Mouse (Mus musculus) left cerebral cortex, postnatal 10 days (tissue): Measurements from ENCODE around the gene Nmnat1. TPM values are rescaled to one million over a fixed set of nuclear protein-coding genes. Genes with fewer than 3 reads are reported as not detected.

Experiments used
- DNase-seq, 2 experiments: peaks; one replicate each; pipeline ENCODE4 v3.0.0; 2021 to 2022; ENCODE audit warnings: low spot score in 2 of 2, mixed read lengths in 1 of 2; ENCODE audit errors: extremely low spot score in 1 of 2
- intact Hi-C: fragments of 180-260 bp; cut with DNase I; formaldehyde crosslinking; loops from one replicate; pipeline ENCODE4 v1.15.1; 2025
- total RNA-seq, 2 experiments: library from RNA; stranded (reverse); gene quantifications; 2 replicates each; pipeline ENCODE4 v1.2.3; 2021

Gene Nmnat1
- 1 to 10 TPM; 6.1 to 7.7 TPM for total RNA-seq

DNA sequence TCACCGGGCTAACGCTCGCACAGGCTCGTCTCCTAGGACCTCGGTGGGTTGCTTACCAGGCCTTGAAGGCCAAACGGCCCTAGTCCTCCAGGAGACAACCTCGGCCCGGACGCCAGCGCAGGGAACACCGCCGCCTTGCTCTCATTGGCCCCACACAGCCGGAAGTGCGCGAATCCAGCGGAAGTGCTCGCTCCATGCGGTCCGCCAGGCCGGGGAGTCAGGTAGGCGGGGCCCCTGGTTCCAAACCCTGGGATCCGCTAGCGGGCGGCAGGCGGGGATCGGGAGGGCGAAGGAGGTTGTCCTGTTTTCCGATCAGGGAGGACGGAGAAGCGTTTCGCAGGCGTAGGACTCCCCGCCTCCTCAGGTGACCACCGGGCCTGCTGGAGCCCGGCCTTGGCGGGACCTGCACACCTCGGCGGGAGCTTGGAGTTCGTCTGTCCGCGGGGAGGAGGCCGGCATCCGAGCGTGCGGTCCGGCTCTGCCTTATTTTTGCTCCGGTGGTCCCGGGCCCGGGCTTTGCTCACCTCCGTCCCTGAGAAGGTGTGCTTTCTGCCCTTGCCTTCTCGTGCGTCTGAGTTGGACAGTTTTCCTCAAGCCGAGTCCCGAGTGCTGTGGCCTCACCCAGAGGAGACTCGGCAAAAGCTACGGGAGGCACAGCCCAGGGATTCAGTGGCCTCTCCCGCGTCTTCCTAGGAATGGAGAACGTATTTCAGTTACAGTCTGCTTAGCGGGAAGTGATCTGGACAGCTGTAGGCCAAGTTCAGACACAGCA lies at the start of gene Nmnat1, which contains the start of gene Lzic:
TSS of gene Nmnat1 (minus strand) at position 150 of the 772 bp plus-strand sequence.
TSS of gene Lzic (plus strand) at position 177 of the 772 bp plus-strand sequence.
- DNase-seq, result peak; percentile 92 to 97
- intact Hi-C loops, result loop anchor here (5.0 kb wide), 1 partner anchor 57 kb away; no protein-coding TSS in a partner anchor

DNA sequence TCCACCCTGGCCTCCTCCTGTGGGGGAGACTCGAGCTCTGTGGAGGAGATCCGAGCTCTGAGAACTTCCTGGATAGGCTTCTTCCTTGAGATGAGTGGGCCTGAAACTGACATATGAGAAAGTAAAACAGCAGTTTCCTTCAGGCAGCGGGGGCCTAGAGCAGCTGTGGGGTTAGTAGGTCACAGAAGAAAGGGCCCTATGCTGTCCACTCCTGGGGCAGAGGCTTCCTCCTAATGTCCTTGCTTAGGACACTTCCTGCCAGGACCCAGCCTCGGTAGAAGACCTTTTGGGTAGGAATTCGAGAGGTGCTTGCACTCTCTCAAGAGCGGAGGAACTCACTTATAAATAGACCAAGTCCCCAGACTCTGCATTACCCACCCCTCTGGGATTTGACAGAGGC lies 44.7 kb upstream of the Nmnat1 start:
- DNase-seq, result peak in 1 of 2 experiments; percentile 49
- intact Hi-C loops, result no loop called here

- no peak for DNase-seq
- intact Hi-C loops, result no loop called here
Measured at GRCm38 (mm10) chr4:149527621-149528354, 42.8 kb upstream of the Nmnat1 start.

DNA sequence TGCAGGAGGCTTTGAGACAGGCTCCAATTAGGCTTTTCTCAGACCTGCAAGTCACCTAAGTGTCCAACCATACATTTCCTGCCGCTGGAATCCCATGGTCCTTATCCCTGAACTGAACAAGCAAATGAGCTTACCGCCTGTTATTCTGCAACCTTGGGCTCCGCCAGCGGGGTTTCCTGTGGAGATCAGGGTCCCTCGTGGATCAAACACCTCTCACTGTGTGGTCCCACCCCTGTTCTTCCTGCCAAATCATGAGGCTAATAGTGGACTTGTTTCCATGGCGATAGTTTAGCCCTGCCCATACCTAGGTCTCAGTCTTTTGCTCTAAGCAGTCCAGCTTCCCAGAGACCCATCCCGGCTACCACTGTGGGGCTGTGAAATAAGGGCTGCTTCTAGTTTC lies 41.3 kb upstream of the Nmnat1 start:
- intact Hi-C loops, result no loop called here
- DNase-seq, result peak in 1 of 2 experiments; percentile 79

GRCm38 (mm10) chr4:149525811-149526210 lies 40.8 kb upstream of the Nmnat1 start:
- DNase-seq, result no peak
- intact Hi-C loops, result no loop called here

DNA sequence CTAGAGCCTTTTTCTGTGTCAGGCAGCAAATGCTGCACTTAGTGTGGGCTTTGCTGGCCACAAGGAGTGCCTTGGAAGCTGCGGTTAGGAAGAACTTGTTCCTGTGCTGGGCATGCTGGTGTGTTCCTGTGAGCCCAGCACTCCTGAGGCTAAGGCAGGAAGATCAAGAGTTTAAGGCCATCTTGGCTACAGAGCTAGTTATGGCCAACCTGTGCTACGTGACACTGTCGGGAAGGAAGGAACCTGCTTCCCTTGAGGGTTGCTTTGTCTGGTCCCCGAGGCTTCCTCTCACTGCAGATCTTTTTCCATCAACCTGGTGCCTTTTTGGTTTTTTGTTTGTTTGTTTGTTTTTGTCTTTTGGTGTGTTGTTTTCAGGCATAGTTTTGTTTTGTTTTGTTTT lies 40.2 kb upstream of the Nmnat1 start:
- intact Hi-C loops, result no loop called here
- no peak for DNase-seq

GRCm38 (mm10) chr4:149523961-149524360 lies 39.0 kb upstream of the Nmnat1 start:
- intact Hi-C loops, result no loop called here
- DNase-seq, result no peak

DNA sequence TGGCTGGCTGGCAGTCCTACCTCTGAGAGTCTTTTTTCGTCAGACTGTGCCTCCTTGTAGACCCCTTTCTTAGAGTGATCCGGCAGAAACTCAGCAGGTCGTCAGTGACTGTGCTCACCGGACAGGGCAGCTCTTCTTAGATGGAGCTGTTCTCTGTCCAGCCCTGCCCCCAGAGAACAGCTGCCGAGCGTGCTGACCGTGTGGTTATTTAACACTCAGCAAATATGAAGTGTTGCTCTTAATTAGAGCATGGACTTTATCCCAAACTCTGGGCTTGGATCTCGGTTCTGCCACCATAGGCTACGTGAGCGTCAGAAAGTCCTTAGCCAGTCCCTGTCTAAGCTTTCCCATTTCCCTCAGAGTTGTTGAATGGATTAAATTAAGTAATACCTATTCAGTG lies 36.3 kb upstream of the Nmnat1 start:
- intact Hi-C loops, result no loop called here
- DNase-seq, result no peak

DNA sequence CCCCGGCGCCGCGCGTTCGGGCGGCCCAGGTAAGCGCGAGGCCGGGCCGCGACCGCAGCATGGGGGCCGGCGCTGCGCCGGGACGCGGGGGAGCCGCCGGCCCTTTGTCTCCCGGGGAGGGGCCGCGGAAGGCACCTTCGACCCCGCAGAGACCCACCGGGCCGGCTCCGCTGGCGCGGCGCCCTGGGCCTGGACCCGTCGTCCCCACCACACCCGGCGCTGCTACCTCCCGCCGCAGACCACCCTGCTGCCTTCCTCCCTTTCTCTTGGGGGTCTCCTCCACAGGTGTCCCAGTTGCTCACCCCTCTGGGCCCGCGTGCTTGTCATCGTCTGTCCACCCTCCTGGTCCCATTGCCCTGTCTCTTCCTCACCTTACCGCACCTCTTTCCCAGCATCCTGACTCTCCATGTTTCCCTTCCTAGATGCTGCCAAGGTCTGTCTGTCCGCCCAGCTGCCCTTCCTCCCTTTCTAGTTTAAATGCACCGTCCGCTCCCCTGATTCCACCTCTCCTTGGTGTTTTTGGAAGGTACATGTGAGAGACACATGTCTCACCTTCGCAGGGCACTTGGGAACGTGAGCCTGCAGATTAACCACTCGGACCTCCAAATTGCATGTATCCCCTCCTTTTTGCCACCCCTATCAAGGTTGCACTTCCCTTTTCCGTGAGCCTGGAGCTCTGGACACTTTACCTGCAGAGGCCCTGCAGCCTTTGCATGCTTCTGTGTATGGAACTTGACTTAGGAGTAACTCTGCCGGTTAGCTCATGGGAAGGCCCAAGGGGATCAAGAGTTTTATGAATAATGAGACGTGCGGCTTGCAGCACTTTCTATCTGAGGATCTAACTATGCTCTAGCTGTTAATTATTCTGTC lies 33.6 kb upstream of the Nmnat1 start:
- intact Hi-C loops, result no loop called here
- DNase-seq, result peak in 1 of 2 experiments; percentile 55

DNA sequence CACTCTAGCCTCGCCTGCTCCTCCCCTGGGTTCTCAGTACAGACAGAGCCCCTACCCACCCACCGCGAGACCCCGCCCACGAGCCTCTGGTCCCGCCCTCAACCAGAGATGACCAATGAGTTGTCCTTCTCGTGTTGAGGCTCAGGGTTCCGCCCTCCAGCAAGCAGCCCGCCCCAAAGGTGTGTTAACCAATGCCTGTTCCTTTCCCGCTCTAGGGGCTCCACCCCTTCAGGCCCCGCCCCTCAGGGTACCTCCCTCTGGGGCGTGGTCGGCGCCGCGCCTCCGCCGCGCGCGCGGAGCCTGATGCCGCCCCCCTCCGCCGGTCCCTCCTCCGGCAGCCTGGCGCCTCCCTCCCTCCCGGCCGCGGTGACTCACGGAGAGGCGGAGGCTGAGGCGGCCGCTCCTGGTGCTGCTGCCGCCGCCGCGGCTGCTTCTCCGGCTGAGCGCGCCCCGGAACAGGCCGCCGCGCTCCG lies 32.9 kb upstream of the Nmnat1 start, which contains the start of gene Ctnnbip1:
TSS of gene Ctnnbip1 (plus strand) at position 369 of the 473 bp plus-strand sequence.
- intact Hi-C loops, result no loop called here

GRCm38 (mm10) chr4:149515706-149516105 lies 30.7 kb upstream of the Nmnat1 start:
- no peak for DNase-seq
- intact Hi-C loops, result no loop called here

More for the DNA sequence above, 32.9 kb upstream of the Nmnat1 start, which contains the start of gene Ctnnbip1:
- peak; percentile 95 to 98 for DNase-seq

DNA sequence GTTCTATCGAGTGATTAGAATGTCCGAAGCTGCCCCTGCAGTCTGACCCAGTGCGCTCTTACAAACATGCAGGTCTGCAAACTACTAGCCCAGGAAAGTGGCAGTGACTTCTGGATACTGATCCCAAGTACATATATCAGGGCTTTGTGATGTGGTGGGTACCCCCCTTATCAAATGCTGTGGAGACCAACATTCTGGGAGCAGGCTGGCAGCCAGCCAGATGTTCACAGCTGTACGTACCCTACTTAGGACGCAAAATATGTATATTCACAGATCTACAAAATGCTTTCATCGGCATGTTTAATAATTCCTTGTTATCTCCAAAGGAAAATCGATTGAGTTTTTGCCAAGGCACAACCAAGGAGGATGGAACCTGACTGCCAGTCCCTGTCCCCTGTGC lies 27.1 kb upstream of the Nmnat1 start:
- intact Hi-C loops, result no loop called here

DNA sequence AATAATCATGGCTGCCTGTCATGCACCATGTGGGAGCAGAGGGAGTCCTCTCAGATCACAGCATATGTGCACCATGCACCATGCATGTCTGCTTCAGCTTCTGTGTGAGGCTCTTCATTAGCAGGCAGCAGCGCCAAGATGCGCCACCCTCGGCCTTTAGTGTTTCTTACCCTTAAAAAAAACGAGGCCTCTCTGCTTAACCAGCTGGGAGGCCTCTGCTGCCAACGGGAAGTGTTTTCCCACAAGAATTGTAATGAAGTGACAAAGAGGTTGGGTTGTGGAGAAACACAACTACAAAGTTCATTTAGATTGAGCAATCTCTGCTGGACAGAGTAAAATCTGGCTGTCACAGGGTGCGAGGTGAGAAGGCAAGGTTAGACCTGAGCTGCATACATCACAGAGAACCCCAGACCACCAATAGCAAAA lies 26.2 kb upstream of the Nmnat1 start:
- intact Hi-C loops, result no loop called here
- no peak for DNase-seq

More for the DNA sequence above, 27.1 kb upstream of the Nmnat1 start:
- DNase-seq, result no peak

GRCm38 (mm10) chr4:149506904-149507303 lies 21.9 kb upstream of the Nmnat1 start:
- DNase-seq, result no peak
- intact Hi-C loops, result no loop called here

GRCm38 (mm10) chr4:149505261-149505967 lies 20.4 kb upstream of the Nmnat1 start:
- intact Hi-C loops, result no loop called here
- no peak for DNase-seq

DNA sequence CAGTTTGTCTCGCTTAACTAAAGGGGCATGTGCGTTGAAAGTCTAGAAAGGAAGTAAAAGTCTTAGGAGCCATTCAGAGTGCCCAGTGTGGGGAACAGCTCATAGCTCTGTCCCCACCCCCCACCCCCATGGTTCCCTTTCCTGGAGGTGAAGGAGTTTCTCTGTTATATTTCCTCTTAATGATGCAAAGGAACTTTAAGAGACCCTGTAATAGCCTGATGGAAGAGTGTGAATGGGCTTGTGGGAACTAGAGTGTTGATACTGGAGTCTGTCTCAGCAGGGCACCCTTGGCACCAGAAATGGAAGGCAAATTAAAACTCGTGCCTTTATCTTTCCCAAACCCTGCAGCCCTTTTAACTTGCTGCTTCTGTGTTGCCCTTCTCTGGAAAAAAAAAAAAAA lies 19.9 kb upstream of the Nmnat1 start:
- intact Hi-C loops, result no loop called here

DNA sequence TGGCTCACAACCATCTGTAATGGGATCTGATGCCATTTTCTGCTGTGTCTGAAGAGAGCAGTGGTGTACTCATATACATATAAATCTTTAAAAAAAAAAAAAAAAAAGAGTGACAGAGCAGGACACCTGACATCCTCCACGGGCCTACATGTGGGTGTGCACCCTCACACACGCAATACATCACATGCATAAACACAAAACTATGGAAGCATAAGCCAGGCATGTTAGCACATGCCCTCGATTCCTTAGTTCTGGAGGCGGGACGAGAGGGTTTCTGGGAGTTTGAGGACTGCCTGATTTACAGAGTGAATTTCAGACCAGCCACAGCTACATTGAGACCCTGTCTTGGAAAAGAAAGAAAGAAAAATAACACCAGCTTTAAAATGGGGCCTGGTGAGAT lies 19.4 kb upstream of the Nmnat1 start:
- no peak for DNase-seq
- intact Hi-C loops, result no loop called here

More for the DNA sequence above, 19.9 kb upstream of the Nmnat1 start:
- no peak for DNase-seq

DNA sequence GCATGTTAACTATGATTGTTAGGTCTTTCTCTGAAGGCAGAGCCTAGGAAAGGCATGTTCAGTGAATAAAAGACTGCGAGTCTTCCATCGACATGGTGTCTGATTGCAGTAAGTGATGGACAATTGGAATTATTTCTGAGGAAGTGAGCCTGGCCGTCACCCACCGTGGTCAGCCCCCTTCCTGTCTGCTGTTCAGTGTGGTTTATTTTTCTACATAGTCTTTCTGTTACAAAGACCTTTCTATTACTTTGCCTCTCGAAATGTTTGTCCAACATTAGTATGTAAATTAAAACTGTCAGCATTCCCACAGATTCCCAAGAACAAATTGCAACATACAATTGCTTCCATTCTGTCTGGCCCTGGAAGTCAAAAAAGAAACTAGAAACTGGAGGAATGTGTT lies 14.8 kb upstream of the Nmnat1 start:
- intact Hi-C loops, result no loop called here
- no peak for DNase-seq
